Mouse (Mus musculus) lung, postnatal 0 days (tissue): ENCODE measurements around the gene Spice1.
A peak's percentile ranks its signal among the peaks of the same experiment; 100 is the strongest.

Source experiments
- CTCF ChIP-seq: IDR thresholded peaks from 2 replicates; pipeline ENCODE4 v1.5.1; 2016; ENCODE audit warnings: antibody characterized with exemption, mild to moderate bottlenecking
- EP300 ChIP-seq: IDR thresholded peaks from 2 replicates; pipeline ENCODE4 v1.6.1; 2016; ENCODE audit warnings: antibody characterized with exemption, mild to moderate bottlenecking, control low read depth

GRCm38 (mm10) chr16:44361921-44362890 lies 15.3 kb downstream of the Spice1 start:
- TF ChIP-seq EP300 (no peak), CTCF (peak; percentile 85)
